Mouse (Mus musculus): ENCODE measurements around the gene Hexa. TPM values are rescaled to one million over a fixed set of nuclear protein-coding genes. Genes with fewer than 3 reads are reported as not detected.

Hexa gene
- polyA plus RNA-seq, 1 experiment from 2014 or later: 91.4 TPM

DNA sequence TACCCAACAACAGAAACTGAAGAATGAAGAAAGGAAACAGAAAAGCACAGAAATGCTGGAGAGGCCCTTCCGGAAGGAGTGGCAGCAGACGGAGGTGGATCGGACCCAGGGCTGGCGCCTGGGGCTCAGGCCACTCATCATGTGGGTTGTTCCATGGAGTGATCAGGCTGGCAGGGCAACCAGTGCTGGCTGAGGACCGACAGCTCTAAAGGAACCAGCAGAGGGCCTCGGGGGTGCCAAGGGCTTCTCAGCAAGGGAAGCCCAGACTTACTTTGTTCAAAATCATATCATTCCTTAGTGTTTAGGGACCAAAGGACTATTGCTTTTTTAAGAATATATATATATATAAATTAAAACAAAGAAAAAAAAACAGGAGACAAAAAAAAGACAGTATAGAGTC, 66.6 kb downstream of the Hexa start:
- Histone ChIP-seq H3K27ac (replicated peaks in 1 of 2; ENCODE audit: control insufficient read depth in 1 of 2, insufficient read depth in 1 of 2, low read depth in 2 of 2, low read length in 2 of 2) (no peak overlapping the region), H3K4me3 (ENCODE audit: control insufficient read depth in 1 of 2, insufficient read depth in 1 of 2, low read depth in 1 of 2, low read length in 2 of 2) (no peak overlapping the region), H3K9me3 (ENCODE audit: control insufficient read depth, low read length) (no peaks in the 10 kb centered on the region), H3K4me2 (ENCODE audit: low read length) (no peak overlapping the region), H3K9ac (ENCODE audit: low read length) (no peak overlapping the region), H3K36me3 (ENCODE audit: control insufficient read depth, insufficient read depth, low read length) (no peaks in the 10 kb centered on the region), H3K27me3 (ENCODE audit: control insufficient read depth, insufficient read depth, low read length) (peaks cover 35% of the 10 kb centered on the region), H3K4me1 (ENCODE audit: control insufficient read depth in 2 of 2, insufficient read depth in 2 of 2, low read length in 2 of 2) (no peaks in the 10 kb centered on the region)
- 50% methylated on average over 6 of the region's 6 CpGs for WGBS
- no peak for ATAC-seq (ENCODE audit: insufficient number of reproducible peaks, insufficient read depth, low FRiP score, low read depth)

DNA sequence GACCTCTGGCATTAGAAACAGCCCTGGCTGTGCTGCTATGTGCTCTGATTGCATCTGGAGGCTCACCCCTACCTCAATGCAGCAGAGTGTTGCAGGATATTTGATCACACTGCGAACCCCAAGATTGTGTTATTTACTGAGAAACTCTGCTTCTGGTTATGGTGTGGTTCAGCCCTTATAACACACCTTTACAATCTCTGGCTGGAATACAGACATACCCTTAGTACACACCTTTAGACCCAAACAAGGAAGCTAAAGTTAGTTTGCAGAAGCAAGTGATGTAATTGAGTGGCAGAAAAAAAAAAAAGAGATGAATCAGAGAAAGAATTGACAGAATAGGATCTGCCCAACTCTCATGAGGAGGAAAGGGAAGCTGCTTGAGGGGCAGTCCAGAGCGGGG, 71.6 kb downstream of the Hexa start:
- 74% methylated on average over 2 of the region's 2 CpGs for WGBS
- Histone ChIP-seq H3K27ac (replicated peaks in 1 of 2; ENCODE audit: control insufficient read depth in 1 of 2, insufficient read depth in 1 of 2, low read depth in 2 of 2, low read length in 2 of 2) (no peak overlapping the region), H3K4me2 (ENCODE audit: low read length) (no peak overlapping the region), H3K9ac (ENCODE audit: low read length) (no peak overlapping the region), H3K36me3 (ENCODE audit: control insufficient read depth, insufficient read depth, low read length) (no peaks in the 10 kb centered on the region), H3K4me3 (ENCODE audit: control insufficient read depth in 1 of 2, insufficient read depth in 1 of 2, low read depth in 1 of 2, low read length in 2 of 2) (no peak overlapping the region), H3K4me1 (ENCODE audit: control insufficient read depth in 2 of 2, insufficient read depth in 2 of 2, low read length in 2 of 2) (no peaks in the 10 kb centered on the region), H3K9me3 (ENCODE audit: control insufficient read depth, low read length) (no peaks in the 10 kb centered on the region), H3K27me3 (ENCODE audit: control insufficient read depth, insufficient read depth, low read length) (no peaks in the 10 kb centered on the region)
- ATAC-seq (ENCODE audit: insufficient number of reproducible peaks, insufficient read depth, low FRiP score, low read depth): no peak

Other genes starting within 250 kb of the Hexa start
- gene Adpgk, start 248.0 kb upstream of the Hexa start, polyA plus RNA-seq (2014; fragmentation: Nextera tagmentation; extraction: Ambion mirVana): 24.0 and 24.1 TPM in 2 replicates
- 7.4 and 8.3 TPM in 2 replicates for gene Bbs4, start 186.0 kb upstream of the Hexa start, polyA plus RNA-seq (2014; fragmentation: Nextera tagmentation; extraction: Ambion mirVana)
- 14.9 and 18.3 TPM in 2 replicates for gene Arih1, start 52.9 kb upstream of the Hexa start, polyA plus RNA-seq (2014; fragmentation: Nextera tagmentation; extraction: Ambion mirVana)
- 0.55 TPM in 1 of 2 replicates, not detected in the other for gene Tmem202, start 307 bp downstream of the Hexa start, polyA plus RNA-seq (2014; fragmentation: Nextera tagmentation; extraction: Ambion mirVana)
- 0.16 and 0.34 TPM in 2 replicates for gene Celf6, start 38.4 kb downstream of the Hexa start, polyA plus RNA-seq (2014; fragmentation: Nextera tagmentation; extraction: Ambion mirVana)
- gene Parp6, start 77.7 kb downstream of the Hexa start, polyA plus RNA-seq (2014; fragmentation: Nextera tagmentation; extraction: Ambion mirVana): 19.5 and 24.6 TPM in 2 replicates
- gene Pkm, start 116.8 kb downstream of the Hexa start, polyA plus RNA-seq (2014; fragmentation: Nextera tagmentation; extraction: Ambion mirVana): 1,792 and 1,798 TPM in 2 replicates
- 0.27 and 0.43 TPM in 2 replicates for gene Gramd2, start 140.6 kb downstream of the Hexa start, polyA plus RNA-seq (2014; fragmentation: Nextera tagmentation; extraction: Ambion mirVana)
- gene Senp8, start 211.2 kb downstream of the Hexa start, polyA plus RNA-seq (2014; fragmentation: Nextera tagmentation; extraction: Ambion mirVana): 10.9 and 12.6 TPM in 2 replicates
- gene Myo9a, start 211.4 kb downstream of the Hexa start, polyA plus RNA-seq (2014; fragmentation: Nextera tagmentation; extraction: Ambion mirVana): 12.1 and 12.4 TPM in 2 replicates

All from heart, embryonic 14.5 days (tissue).